Mouse (Mus musculus) G1E (cell line): ENCODE data around the gene Fgf10. TPM values are rescaled to one million over a fixed set of nuclear protein-coding genes. Genes with fewer than 3 reads are reported as not detected.

Source experiments
- ATAC-seq: 2 replicates; pipeline ENCODE4 v1.8.0; 2016; ENCODE audit warnings: mild to moderate bottlenecking; ENCODE audit not compliant: insufficient number of reproducible peaks, poor library complexity, low FRiP score, severe bottlenecking; ENCODE audit errors: extremely low read depth
- DNase-seq: peaks from one replicate; pipeline ENCODE4 v3.0.0; 2012; ENCODE audit warnings: low spot score
- H3K27me3 ChIP-seq: 2 replicates; pipeline ENCODE4 v1.6.1; 2012; ENCODE audit warnings: mild to moderate bottlenecking, low read length, inconsistent platforms; ENCODE audit not compliant: insufficient read depth
- H3K36me3 ChIP-seq: replicated peaks from 2 replicates; pipeline ENCODE3; 2012; ENCODE audit warnings: mild to moderate bottlenecking, inconsistent platforms
- H3K4me1 ChIP-seq: 2 replicates; pipeline ENCODE4 v1.6.1; 2012; ENCODE audit warnings: low read depth, low read length, inconsistent platforms, mixed read lengths; ENCODE audit not compliant: insufficient read depth
- H3K4me3 ChIP-seq: 2 replicates; pipeline ENCODE4 v1.5.1; 2012; ENCODE audit warnings: low read depth, mild to moderate bottlenecking, inconsistent platforms, low read length, moderate library complexity, mixed read lengths
- H3K9me3 ChIP-seq: replicated peaks from 2 replicates; pipeline ENCODE4 v1.6.1; 2012; ENCODE audit warnings: inconsistent platforms
- CTCF ChIP-seq: IDR thresholded peaks from 2 replicates; pipeline ENCODE4 v1.5.1; 2012; ENCODE audit warnings: low read depth, low read length, inconsistent platforms, mixed read lengths
- GATA1 ChIP-seq: IDR thresholded peaks from 2 replicates; pipeline ENCODE4 v1.6.1; 2012; ENCODE audit warnings: borderline replicate concordance, low read length, inconsistent platforms, mixed read lengths
- GATA2 ChIP-seq: IDR thresholded peaks from 2 replicates; pipeline ENCODE4 v1.6.1; 2012; ENCODE audit warnings: low read depth, low read length, inconsistent platforms, borderline replicate concordance
- POLR2AphosphoS5 ChIP-seq: IDR thresholded peaks from 2 replicates; pipeline ENCODE4 v1.6.1; 2012; ENCODE audit warnings: low read depth, low read length, inconsistent platforms; ENCODE audit not compliant: insufficient replicate concordance
- TAL1 ChIP-seq: conservative IDR thresholded peaks from 2 replicates; pipeline ENCODE4 v1.6.1; 2012; ENCODE audit warnings: low read depth, low read length, inconsistent platforms, mixed read lengths
- polyA plus RNA-seq: library from polyadenylated mRNA; stranded (reverse); fragments of >175 nt; gene quantifications from 2 replicates; pipeline ENCODE4 v1.2.3, GENCODE M21; 2012
- total RNA-seq, 2 experiments: library from RNA; stranded (forward) in 1 of 2; stranded (reverse) in 1 of 2; fragments of 200-1000 nt in 1 of 2; fragments of >200 nt in 1 of 2; fragmentation: Nextera tagmentation in 1 of 2; gene quantifications; 2 replicates each; pipeline ENCODE4 v1.2.3; 2014 to 2017

Gene Fgf10
- total and polyA plus RNA-seq, 3 experiments = 0.11 to 7.8 (median 0.33) TPM

DNA sequence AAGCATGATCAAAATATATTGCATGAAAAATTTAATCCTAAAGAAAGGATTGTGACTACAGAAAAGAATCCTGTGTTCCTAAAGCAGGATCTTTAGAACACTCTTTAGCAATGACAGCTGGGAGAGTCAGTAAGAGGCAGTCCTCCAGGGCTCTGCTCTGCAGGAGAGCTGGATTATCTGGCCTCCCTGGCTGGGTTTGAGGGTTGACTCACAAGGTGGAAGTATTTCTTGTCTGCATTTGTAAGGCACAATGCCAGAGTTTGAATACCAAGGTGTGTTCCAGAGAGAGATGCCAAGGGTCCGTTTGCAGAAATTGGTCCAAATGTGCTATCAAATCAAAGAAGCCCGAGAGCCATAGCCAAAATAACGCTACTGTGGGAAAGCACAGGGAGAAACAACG lies 25.5 kb downstream of the Fgf10 start:
- H3K27me3 ChIP-seq = 0 out of 2 replicates have a peak, but pooled peaks cover 2% of the 10 kb centered on the region
- no peaks in the 10 kb centered on the region for H3K36me3 ChIP-seq
- TF ChIP-seq GATA2 = no peak
- no peaks in the 10 kb centered on the region for H3K9me3 ChIP-seq
- DNase-seq = no peak
- H3K4me3 ChIP-seq = no peak overlapping the region
- H3K4me1 ChIP-seq = peaks cover 2% of the 10 kb centered on the region; the same call in 1 of the 2 replicates
- no peak for ATAC-seq

- Histone ChIP-seq H3K4me3 (no peak overlapping the region), H3K4me1 (peaks cover 8% of the 10 kb centered on the region), H3K27me3 (no peaks in the 10 kb centered on the region), H3K9me3 (no peaks in the 10 kb centered on the region), H3K36me3 (no peaks in the 10 kb centered on the region)
- ATAC-seq (no peak), DNase-seq (no peak)
- TF ChIP-seq GATA1 = no peak
- TF ChIP-seq TAL1 = no peak
- no peak for TF ChIP-seq POLR2AphosphoS5
- no peak for TF ChIP-seq GATA2
- TF ChIP-seq CTCF = no peak
These were observed 34.1 kb downstream of the Fgf10 start for GRCm38 (mm10) chr13:118703727-118704126.

GRCm38 (mm10) chr13:118705716-118706115 lies 36.1 kb downstream of the Fgf10 start:
- H3K27me3 ChIP-seq = no peaks in the 10 kb centered on the region
- ATAC-seq (no peak), DNase-seq (no peak)
- peaks cover 24% of the 10 kb centered on the region for H3K4me1 ChIP-seq
- TF ChIP-seq GATA2 (no peak), CTCF (no peak)
- H3K36me3 ChIP-seq = no peaks in the 10 kb centered on the region
- no peaks in the 10 kb centered on the region for H3K9me3 ChIP-seq
- H3K4me3 ChIP-seq = no peak overlapping the region

- Histone ChIP-seq H3K4me3 (no peak overlapping the region), H3K4me1 (peaks cover 56% of the 10 kb centered on the region), H3K36me3 (no peaks in the 10 kb centered on the region), H3K9me3 (no peaks in the 10 kb centered on the region), H3K27me3 (peaks cover 7% of the 10 kb centered on the region)
- peak; percentile 19 for DNase-seq
- TF ChIP-seq CTCF (no peak), GATA1 (no peak), TAL1 (peak; percentile 57), GATA2 (no peak), POLR2AphosphoS5 (no peak)
- ATAC-seq = peak; percentile 91
These were observed 40.3 kb downstream of the Fgf10 start for GRCm38 (mm10) chr13:118709912-118710311.

DNA sequence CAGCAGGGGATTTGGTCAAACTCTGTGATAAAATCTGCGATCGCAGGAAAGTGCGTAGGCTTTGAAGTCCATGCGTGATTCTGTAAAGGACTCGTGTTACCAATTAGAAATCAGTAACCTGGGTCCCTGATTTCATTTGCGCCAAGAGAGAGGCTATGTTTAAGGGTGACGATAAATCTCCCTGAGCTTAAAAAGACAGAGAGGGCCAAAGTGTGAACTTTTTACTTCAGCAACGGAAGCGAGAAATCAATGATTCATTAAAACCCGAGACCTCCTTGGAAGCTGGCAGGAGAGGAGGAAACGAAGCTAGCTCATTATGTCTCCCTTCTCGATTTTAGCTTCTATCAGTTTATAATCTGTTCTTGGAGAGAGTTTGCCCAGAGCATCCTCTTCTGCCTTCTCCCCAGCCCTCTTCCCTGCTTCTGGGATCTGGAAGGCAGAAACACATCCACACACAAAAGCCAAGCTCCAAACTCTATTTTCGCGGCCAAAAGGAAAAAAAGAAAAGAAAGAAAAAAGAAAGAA lies 44.1 kb downstream of the Fgf10 start:
- TF ChIP-seq GATA2 (no peak), TAL1 (no peak), GATA1 (no peak), CTCF (no peak), POLR2AphosphoS5 (no peak)
- no peak for ATAC-seq
- H3K27me3 ChIP-seq = peaks cover 18% of the 10 kb centered on the region
- peaks cover 73% of the 10 kb centered on the region for H3K4me1 ChIP-seq
- no peaks in the 10 kb centered on the region for H3K9me3 ChIP-seq
- DNase-seq = no peak
- H3K4me3 ChIP-seq = peak overlapping the region; percentile 75
- H3K36me3 ChIP-seq = no peaks in the 10 kb centered on the region

GRCm38 (mm10) chr13:118714284-118715065 lies 44.9 kb downstream of the Fgf10 start:
- no peaks in the 10 kb centered on the region for H3K9me3 ChIP-seq
- peak overlapping the region; percentile 75 for H3K4me3 ChIP-seq
- H3K27me3 ChIP-seq = peaks cover 18% of the 10 kb centered on the region
- DNase-seq (peak; percentile 6), ATAC-seq (no peak)
- peaks cover 68% of the 10 kb centered on the region for H3K4me1 ChIP-seq
- H3K36me3 ChIP-seq = no peaks in the 10 kb centered on the region
- TF ChIP-seq GATA1 (no peak), CTCF (no peak), GATA2 (no peak), POLR2AphosphoS5 (no peak), TAL1 (no peak)
